Mouse (Mus musculus) thymus, postnatal 25 days (tissue): ENCODE results near the gene Epb41l1.
A peak's percentile ranks its signal among the peaks of the same experiment; 100 is the strongest.
"Not testable (repeated sequence)": the region's sequence is repeated elsewhere in the genome, so short reads cannot be mapped to it uniquely, and the experiment has no call there.

Experiments
- DNase-seq: peaks from one replicate; pipeline ENCODE4 v3.0.0; 2022

Gene Epb41l1

DNA sequence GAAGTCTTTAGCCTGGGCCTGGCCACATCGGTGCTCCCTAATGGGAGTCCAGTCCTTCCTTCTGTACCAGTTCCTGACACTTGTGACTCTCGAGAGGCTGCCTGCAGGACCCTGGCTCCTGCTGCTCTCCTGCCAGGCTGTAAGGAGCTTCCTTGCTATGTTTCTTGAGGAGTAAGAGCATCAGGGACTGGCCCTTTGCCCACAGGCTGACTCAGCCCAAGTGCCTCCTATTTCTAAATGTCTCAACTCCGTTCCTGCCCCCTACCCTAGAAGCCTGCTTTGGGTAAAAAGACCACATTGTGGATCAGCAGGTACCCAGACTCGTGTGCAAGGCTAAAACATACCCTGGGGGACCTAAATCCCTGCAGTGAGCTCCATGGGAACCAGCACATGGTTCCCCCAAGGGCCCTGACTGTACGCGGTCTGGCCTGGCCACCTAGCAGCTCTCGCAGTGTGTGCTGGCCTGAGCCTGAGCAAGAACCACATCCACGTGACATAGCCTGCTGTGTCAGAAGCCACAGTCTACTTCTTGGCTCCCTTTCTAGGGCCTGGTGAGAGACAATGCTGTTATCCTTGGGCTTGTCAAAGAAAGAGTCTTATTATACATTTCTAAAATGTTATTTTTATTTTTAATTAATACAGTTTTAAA is 67.6 kb downstream of the Epb41l1 start:
- no peak for DNase-seq

DNA sequence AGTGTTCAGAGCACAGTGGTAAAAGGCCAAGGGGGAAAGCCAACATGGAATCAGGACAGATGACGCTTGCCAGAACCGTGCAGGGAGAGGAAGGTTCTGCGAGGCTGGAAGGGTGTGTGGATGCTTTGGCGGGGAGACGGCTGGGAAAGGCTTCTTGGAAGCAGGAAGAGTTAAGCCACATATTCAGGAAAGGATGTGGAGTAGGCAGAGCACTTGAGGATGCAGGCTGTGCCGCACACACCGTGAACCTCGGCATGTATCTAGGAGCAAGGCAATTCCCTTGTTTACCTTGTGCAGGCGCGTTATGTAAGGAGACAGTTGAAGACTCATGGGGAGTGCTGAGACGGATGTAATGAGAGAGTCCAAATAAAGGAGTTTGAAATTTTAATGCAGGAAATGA is 69.5 kb downstream of the Epb41l1 start:
- DNase-seq: no peak

DNA sequence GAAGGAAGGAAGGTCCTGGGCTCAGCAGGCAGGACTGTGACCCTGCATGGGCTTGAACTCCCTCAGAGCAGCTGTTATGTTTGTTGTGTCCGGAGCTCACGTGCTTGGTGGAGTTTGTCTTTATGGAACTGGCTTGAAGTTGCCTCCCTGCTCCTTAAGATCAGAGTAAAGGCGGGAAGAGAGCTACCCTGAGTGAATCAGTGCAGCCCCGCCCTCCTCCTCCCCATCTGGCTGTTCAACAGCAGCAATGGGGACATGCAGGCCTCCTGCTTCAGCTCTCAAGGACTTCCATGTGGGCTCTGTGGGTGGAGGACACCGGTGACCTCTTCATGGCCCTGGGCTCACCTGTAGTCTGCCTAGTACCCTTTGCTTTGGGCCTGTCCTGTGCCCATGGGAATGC is 71.1 kb downstream of the Epb41l1 start:
- no peak for DNase-seq

DNA sequence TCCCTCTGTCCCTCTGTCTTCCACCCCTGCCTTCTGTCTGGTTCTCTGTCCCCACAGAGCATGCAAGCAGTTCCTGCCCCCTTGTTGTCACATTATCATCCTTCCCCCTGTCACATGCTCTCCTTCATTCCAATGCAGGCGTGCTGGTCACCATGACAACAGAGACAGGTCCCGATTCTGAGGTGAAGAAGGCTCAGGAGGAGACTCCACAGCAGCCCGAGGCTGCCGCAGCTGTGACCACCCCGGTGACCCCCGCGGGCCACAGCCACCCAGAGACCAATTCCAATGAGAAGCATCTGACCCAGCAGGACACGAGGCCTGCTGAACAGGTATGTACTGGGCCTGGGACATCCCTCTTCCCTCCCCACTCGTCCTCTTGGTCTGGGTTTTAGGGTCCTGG is 73.1 kb downstream of the Epb41l1 start:
- no peak for DNase-seq

DNA sequence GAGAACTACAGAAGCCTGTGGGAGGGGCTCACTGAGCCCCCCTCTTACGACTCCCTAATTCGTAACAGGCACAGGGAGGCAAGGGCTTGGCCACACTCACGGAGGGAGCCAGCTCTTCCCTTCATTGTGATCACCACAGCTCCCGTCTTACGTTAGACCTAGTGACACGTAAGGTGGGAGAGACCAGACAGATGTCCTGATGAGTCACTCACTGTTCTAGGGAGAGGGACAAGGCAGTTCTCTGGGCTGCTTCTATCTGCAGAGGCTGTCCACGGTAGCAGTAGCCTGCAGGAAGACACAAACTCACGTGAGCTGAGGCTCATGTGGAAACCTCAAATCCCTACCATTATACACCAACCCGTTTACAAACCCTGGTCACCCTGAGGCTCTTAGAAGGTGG is 73.8 kb downstream of the Epb41l1 start:
- DNase-seq: no peak

DNA sequence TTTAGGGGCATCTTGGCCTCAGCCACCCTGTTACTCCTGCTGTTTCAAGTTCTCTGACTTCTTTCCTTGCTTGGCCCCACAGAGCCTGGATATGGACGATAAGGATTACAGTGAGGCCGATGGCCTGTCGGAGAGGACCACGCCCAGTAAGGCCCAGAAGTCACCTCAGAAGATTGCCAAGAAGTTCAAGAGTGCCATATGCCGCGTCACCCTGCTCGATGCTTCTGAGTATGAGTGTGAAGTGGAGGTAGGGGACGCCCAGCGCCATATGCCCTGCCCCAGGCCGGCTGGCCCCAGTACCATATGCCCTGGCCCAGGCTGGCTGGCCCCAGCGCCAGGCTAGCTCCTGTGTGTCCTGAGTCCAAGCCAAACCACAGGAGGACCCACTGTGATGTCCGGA is 74.2 kb downstream of the Epb41l1 start:
- DNase-seq: no peak

GRCm38 (mm10) chr2:156496816-156497566 is 76.3 kb downstream of the Epb41l1 start:
- no peak for DNase-seq

- peak; percentile 40 for DNase-seq
These were observed 77.2 kb downstream of the Epb41l1 start for GRCm38 (mm10) chr2:156497915-156498314.

DNA sequence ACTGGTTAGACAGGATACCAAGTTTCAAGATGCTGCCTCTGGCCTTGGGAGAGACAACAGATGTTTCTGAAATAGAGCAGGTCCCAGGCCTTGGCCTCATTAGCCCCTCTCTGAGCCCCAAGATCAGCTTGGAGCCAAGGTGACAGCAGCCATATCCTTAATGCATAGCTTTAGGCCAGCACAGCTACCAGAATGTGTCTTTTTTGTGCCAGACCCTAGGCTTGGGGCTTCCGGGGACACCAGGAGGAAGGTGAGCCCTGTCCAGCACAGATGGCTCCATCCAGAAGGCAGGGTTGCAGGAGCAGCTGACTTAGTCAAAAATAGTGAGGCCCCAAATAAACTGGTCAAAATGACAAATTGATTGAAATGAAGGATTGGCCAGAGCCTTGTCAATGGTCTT is 80.3 kb downstream of the Epb41l1 start:
- DNase-seq: no peak

GRCm38 (mm10) chr2:156505533-156505932 is 84.8 kb downstream of the Epb41l1 start:
- DNase-seq: no peak

GRCm38 (mm10) chr2:156512028-156512427 is 91.3 kb downstream of the Epb41l1 start:
- no peak for DNase-seq

DNA sequence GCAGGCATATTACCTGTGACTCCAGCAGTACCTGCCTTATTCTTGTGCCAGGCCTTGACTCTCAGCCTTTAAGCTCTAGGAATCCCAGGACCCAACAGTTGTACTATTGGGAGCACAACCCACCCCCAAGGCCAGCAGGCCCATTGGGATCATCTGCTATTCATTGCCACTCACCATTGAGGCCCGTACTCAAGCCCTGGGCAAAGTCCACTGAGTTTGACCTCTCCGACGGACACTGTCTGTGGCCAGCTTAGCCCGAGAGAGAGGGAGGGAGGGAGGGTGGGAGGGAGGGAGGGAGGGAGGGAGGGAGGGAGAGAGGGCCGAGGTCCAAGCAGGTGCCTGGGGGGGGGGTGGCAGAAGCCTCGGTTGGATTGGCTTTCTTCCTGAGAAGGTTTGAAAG is 91.9 kb downstream of the Epb41l1 start:
- DNase-seq: no peak

DNA sequence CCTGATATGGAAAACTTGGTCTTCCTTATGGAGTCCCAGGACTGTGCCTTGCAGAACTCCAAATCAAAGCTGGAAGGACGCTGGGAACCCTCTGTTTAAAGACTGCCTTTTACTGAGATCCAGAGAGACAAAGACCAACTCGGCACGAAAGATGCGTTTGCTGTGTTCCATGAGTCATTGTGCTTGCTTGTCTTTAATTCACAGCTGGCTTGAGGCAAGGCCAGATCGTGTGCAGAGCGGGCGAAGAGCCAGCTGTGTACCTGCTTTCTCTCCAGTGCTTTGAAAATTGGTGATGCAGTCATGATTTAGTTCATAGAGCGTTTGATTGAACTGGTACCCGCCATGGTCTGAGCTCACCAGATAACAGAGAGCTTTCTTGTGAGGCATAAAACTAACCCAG is 94.4 kb downstream of the Epb41l1 start:
- DNase-seq: no peak

- peak; percentile 63 for DNase-seq
These were observed 95.0 kb downstream of the Epb41l1 start for GRCm38 (mm10) chr2:156515565-156516185.

- not testable (repeated sequence) for DNase-seq
These were observed 96.0 kb downstream of the Epb41l1 start for GRCm38 (mm10) chr2:156516678-156517077.

- DNase-seq: no peak
These were observed 97.6 kb downstream of the Epb41l1 start for GRCm38 (mm10) chr2:156518306-156518705.

GRCm38 (mm10) chr2:156519584-156519983 is 98.9 kb downstream of the Epb41l1 start:
- DNase-seq: no peak

- DNase-seq: no peak
These were observed 102.3 kb downstream of the Epb41l1 start for GRCm38 (mm10) chr2:156522994-156523393.

GRCm38 (mm10) chr2:156524078-156524477 is 103.4 kb downstream of the Epb41l1 start:
- DNase-seq: no peak

DNA sequence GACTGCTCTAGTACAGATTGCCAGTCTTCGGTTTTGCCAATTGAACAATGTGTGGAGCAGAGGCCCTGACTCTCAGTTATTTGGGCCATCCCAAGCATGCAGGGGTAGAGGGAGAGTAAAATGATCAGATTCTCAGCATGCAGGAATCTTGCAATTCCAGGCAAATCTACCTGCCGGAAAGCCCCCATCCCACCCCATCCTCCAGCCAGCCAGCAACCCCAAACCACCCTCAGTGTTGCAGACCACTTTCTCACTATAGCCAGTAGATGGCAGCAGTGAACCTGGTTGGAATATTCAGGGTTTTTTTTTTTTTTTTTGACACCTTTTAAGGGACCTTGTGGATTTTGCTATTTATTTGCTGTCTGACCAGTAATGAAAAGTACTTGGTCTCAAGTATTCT is 109.0 kb downstream of the Epb41l1 start:
- peak; percentile 14 for DNase-seq

DNA sequence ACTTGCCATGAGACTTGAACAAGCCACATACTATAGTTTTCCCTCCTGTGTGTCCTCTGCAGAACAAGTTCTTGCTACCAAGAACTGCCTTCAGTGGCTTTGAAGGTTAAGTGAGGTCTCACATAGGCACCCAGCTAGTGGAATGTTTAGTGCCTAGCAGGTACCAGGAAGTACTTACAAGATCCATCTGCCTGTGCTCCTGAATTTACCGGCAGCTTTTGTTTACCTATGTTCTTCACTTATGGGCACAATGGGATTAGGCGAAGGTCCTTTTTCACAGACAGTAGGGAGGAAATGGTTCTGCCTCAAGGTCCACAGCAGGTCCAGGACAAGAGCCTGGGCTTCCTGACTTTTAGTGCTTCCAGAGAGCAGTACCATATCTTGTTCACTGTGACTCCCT is 112.5 kb downstream of the Epb41l1 start:
- no peak for DNase-seq

DNA sequence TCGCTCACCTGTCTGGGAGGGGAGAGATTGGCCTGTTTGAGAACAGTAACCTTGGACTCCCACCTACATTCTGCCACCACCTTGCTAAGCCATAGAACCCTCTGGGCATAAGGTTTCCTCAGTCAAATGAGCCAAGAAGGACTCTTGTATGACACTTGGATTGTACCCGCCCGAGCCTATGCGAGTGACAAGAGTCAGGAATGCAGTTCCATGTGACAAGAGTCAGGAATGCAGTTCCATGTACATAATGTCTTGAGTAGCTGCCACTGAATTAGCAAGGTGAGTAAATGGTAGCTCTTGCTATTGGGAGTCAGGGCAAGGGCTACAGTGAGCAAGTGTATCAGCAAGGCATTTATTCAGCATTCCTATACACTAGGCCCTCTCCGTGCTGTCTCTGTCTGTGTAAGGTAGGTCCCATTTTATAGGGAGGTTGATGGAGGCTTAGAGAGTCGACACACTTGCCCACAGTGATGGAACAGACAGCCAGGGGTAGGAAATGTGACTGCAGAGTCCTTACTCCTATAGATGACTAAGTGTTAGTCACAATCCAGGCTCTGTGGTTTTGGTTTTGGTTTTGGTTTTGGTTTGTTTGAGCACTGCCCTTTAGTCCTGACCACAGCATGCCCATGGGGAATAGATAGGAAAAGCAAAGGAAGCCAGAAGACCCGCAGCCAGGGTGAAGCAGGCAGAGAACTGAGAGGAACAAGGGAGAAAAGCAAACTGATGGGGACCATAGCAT is 118.3 kb downstream of the Epb41l1 start:
- no peak for DNase-seq

DNA sequence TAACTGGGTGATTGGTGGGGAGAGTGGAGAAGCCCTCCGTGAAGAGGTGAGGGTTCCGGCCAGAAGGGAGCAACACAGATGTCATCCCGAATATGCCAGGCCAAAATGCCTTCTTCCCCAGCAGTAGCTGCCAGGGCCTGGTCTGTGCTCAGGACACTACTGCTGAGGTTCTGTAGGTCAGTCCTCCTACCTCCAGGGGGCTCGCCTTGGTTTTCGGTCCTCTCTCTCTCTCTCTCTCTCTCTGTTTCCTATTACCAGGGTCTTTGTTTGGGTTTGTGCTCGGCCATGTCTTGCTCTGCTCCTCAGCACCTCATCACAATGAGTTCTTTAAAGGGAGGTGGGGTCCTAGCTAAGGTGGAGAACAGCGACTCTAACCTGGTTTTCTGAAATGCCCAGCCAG is 120.3 kb downstream of the Epb41l1 start:
- DNase-seq: no peak

GRCm38 (mm10) chr2:156542410-156542809 is 121.7 kb downstream of the Epb41l1 start:
- no peak for DNase-seq
